10 mouse cellular contexts compared by ENCODE assay signal in genomic region chr1:20906128-20906515, GRCm38 (mm10). TPM values are rescaled to one million over a fixed set of nuclear protein-coding genes. Genes with fewer than 3 reads are reported as not detected.
DNase-seq lines count a peak whose midpoint lies in the region; ATAC-seq lines count a peak whose summit lies in the region.
"Had no signal": no experiment of that assay in that cellular context is flagged by ENCODE, and none has a peak within 500 bp of the region (broad histone marks: within the 10 kb centered on the region; RNA-seq: fewer than 3 reads in every experiment).

No protein-coding gene starts in this region.

- peak overlapping the region; percentile 78 for H3K27ac ChIP-seq in hindbrain, embryonic 13.5 days
- no peak overlapping the region for H3K27ac ChIP-seq in hindbrain, embryonic 10.5 days
- H3K27ac ChIP-seq in hindbrain, embryonic 16.5 days (ENCODE audit: low read depth, low read length) = peak overlapping the region; percentile 71
- H3K27ac ChIP-seq: liver, embryonic 13.5 days; stomach, embryonic 15.5 days had no signal

- H3K9me3 ChIP-seq in hindbrain, embryonic 13.5 days = no peaks in the 10 kb centered on the region
- H3K9me3 ChIP-seq in hindbrain, embryonic 10.5 days = no peaks in the 10 kb centered on the region
- no peaks in the 10 kb centered on the region for H3K9me3 ChIP-seq in hindbrain, embryonic 16.5 days (ENCODE audit: control insufficient read depth, low read length)
- H3K9me3 ChIP-seq: liver, embryonic 13.5 days; stomach, embryonic 15.5 days had no signal

- no peak overlapping the region for H3K9ac ChIP-seq in hindbrain, embryonic 13.5 days
- no peak overlapping the region for H3K9ac ChIP-seq in hindbrain, embryonic 16.5 days (ENCODE audit: low read depth, low read length)
- H3K9ac ChIP-seq: liver, embryonic 13.5 days; stomach, embryonic 15.5 days had no signal

- H3K4me3 ChIP-seq in hindbrain, embryonic 13.5 days = no peak overlapping the region
- H3K4me3 ChIP-seq in hindbrain, embryonic 10.5 days = no peak overlapping the region
- no peak overlapping the region for H3K4me3 ChIP-seq in hindbrain, embryonic 16.5 days (ENCODE audit: low read length)
- H3K4me3 ChIP-seq: liver, embryonic 13.5 days; stomach, embryonic 15.5 days had no signal

- H3K36me3 ChIP-seq in hindbrain, embryonic 13.5 days = no peaks in the 10 kb centered on the region
- no peaks in the 10 kb centered on the region for H3K36me3 ChIP-seq in hindbrain, embryonic 10.5 days
- H3K36me3 ChIP-seq in hindbrain, embryonic 16.5 days (ENCODE audit: control insufficient read depth, insufficient read depth, low read length) = no peaks in the 10 kb centered on the region
- H3K36me3 ChIP-seq: liver, embryonic 13.5 days; stomach, embryonic 15.5 days had no signal

- peaks cover 28% of the 10 kb centered on the region for H3K4me1 ChIP-seq in hindbrain, embryonic 13.5 days (replicated peaks)
- peaks cover 31% of the 10 kb centered on the region for H3K4me1 ChIP-seq in hindbrain, embryonic 10.5 days (replicated peaks)
- H3K4me1 ChIP-seq in hindbrain, embryonic 16.5 days (ENCODE audit: control insufficient read depth, insufficient read depth, low read depth, low read length) = no peaks in the 10 kb centered on the region; the same call in 1 of the 2 replicates
- H3K4me1 ChIP-seq: liver, embryonic 13.5 days; stomach, embryonic 15.5 days had no signal

- H3K4me2 ChIP-seq in hindbrain, embryonic 13.5 days = no peak overlapping the region
- no peak overlapping the region for H3K4me2 ChIP-seq in hindbrain, embryonic 16.5 days (ENCODE audit: low read length)
- H3K4me2 ChIP-seq: liver, embryonic 13.5 days; stomach, embryonic 15.5 days had no signal

- peak; percentile 74 for ATAC-seq in hindbrain, embryonic 13.5 days (ENCODE audit: low FRiP score)
- ATAC-seq in hindbrain, embryonic 16.5 days = peak; percentile 83
- ATAC-seq in megakaryocyte-erythroid progenitor cell, adult 5-6 weeks (replicated peaks; ENCODE audit: low FRiP score, low TSS enrichment, poor library complexity, severe bottlenecking) = no peak

- intact Hi-C loops in left cerebral cortex, postnatal 14 days (cut with DNase I) = loop anchor here (10.0 kb wide), 1 partner anchor 291 kb away; the partner anchor contains the start of gene Pkhd1

- H3K27me3 ChIP-seq in hindbrain, embryonic 13.5 days = no peaks in the 10 kb centered on the region
- no peaks in the 10 kb centered on the region for H3K27me3 ChIP-seq in hindbrain, embryonic 10.5 days (ENCODE audit: insufficient read depth, poor library complexity, severe bottlenecking)
- H3K27me3 ChIP-seq in hindbrain, embryonic 16.5 days (replicated peaks; ENCODE audit: control insufficient read depth, insufficient read depth, low read length) = no peaks in the 10 kb centered on the region
- H3K27me3 ChIP-seq: liver, embryonic 13.5 days; stomach, embryonic 15.5 days had no signal

- WGBS in hindbrain, embryonic 13.5 days = 73% methylated on average over 9 of the region's 9 CpGs
- 86% methylated on average over 9 of the region's 9 CpGs for WGBS in hindbrain, embryonic 10.5 days
- WGBS in hindbrain, embryonic 16.5 days = 65% methylated on average over 9 of the region's 9 CpGs

- DNase-seq in hindbrain, embryonic 10.5 days (ENCODE audit: low spot score) = no peak
- DNase-seq in left cerebral cortex, postnatal 14 days (ENCODE audit: low spot score in 2 of 2) = peak; percentile 82 to 95
- peak; percentile 81 to 89 for DNase-seq in right cerebral cortex, postnatal 36 days (ENCODE audit: low spot score in 2 of 2)
- no peak for DNase-seq in urinary bladder, postnatal 25 days (ENCODE audit: low spot score)
- DNase-seq in adrenal gland, postnatal 10 days = no peak
- DNase-seq: liver, embryonic 13.5 days had no signal

RNA-seq across cellular contexts. Expression of gene Paqr8, which starts 15.7 kb away (rescaled TPM):
- polyA plus RNA-seq in hindbrain, embryonic 13.5 days (2015; fragmentation: Nextera tagmentation; extraction: Ambion mirVana) = 22.5 and 26.2 TPM in 2 replicates
- 6.5 and 8.4 TPM in 2 replicates for polyA plus RNA-seq in hindbrain, embryonic 10.5 days (2016; fragmentation: Nextera tagmentation; extraction: Ambion mirVana)
- 40.6 and 43.4 TPM in 2 replicates for polyA plus RNA-seq in hindbrain, embryonic 16.5 days (2015; fragmentation: Nextera tagmentation; extraction: Ambion mirVana)
- 10 to 100 TPM; 93.6 to 99.6 TPM for total RNA-seq in left cerebral cortex, postnatal 14 days (2021)
- 0.37 and 2.0 TPM in 2 replicates for total RNA-seq in megakaryocyte-erythroid progenitor cell, adult 5-6 weeks (2014; fragmentation: Nextera tagmentation)
- total RNA-seq in megakaryocyte-erythroid progenitor cell, adult 5-6 weeks (2017) = 1.6 and 2.9 TPM in 2 replicates
- 10 to 100 TPM; 20.7 to 22.4 TPM for total RNA-seq in adrenal gland, postnatal 10 days (2021)

RNA-seq across cellular contexts. Expression of gene Efhc1, which starts 45.3 kb away (rescaled TPM):
- 2.6 and 3.5 TPM in 2 replicates for polyA plus RNA-seq in hindbrain, embryonic 13.5 days (2015; fragmentation: Nextera tagmentation; extraction: Ambion mirVana)
- polyA plus RNA-seq in hindbrain, embryonic 10.5 days (2016; fragmentation: Nextera tagmentation; extraction: Ambion mirVana) = 2.1 and 2.3 TPM in 2 replicates
- polyA plus RNA-seq in hindbrain, embryonic 16.5 days (2015; fragmentation: Nextera tagmentation; extraction: Ambion mirVana) = 2.6 and 3.8 TPM in 2 replicates
- total RNA-seq in left cerebral cortex, postnatal 14 days (2021) = 1 to 10 TPM; 1.4 to 1.8 TPM
- total RNA-seq in megakaryocyte-erythroid progenitor cell, adult 5-6 weeks (2014; fragmentation: Nextera tagmentation) = not detected in 2 replicates
- total RNA-seq in megakaryocyte-erythroid progenitor cell, adult 5-6 weeks (2017) = not detected in 2 replicates
- 1 to 10 TPM; 1.5 to 3.2 TPM for total RNA-seq in adrenal gland, postnatal 10 days (2021)

Comparison
In these comparisons a context has a peak if more than half of its experiments do, and no peak if none do; other contexts are left out.
1. DNase-seq: peak in left cerebral cortex, postnatal 14 days (2 of 2) and right cerebral cortex, postnatal 36 days (2 of 2); none in hindbrain, embryonic 10.5 days (single experiment), urinary bladder, postnatal 25 days (single experiment) and adrenal gland, postnatal 10 days (single experiment).
2. RNA of gene Paqr8, which starts 15.7 kb away (total RNA-seq): 93.6 to 99.6 TPM in left cerebral cortex, postnatal 14 days and 20.7 to 22.4 TPM in adrenal gland, postnatal 10 days; 0.37 to 2.9 TPM in megakaryocyte-erythroid progenitor cell, adult 5-6 weeks; every median in the first group is over 4 times any median in the second.